ENCODE assay signal across 10 mouse cellular contexts in the genomic region with DNA sequence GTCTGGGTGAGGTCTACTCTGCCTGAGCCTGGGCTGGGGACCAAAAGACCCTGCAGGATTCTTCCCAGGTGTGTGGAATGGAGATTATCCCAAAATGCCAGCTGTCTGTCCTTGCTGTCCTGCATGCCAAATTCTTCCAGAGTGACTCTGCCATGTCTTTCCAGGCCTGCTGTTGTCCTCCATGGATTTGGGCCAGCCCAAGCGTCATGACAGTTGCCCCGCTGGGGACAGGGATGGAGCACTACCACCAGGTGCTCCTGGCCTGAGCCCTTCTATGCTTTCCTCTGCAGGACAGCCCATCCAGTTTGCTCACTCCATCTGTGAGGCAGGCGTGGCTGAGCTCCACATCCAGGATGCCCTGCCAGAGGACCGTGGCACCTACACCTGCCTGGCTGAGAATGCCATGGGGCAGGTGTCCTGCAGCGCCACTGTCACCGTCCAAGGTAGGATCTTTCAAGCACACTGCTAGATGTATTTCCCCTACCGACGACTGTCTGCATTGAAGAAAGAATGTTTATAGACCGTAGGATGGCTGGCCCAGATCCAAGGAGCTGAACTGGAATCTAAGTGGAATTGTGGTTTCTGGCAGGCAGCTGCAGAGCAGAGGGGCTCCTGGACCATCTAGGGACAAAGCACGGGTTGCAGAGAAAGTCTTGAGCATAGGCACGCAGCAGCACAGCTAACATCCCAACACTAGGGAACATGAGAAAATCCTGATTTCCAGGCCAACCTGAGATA.
A peak's percentile ranks its signal among the peaks of the same experiment; 100 is the strongest.
DNase-seq lines count a peak whose midpoint lies in the region; ATAC-seq lines count a peak whose summit lies in the region.
"Had no signal": no experiment of that assay in that cellular context is flagged by ENCODE, and none has a peak within 500 bp of the region (broad histone marks: within the 10 kb centered on the region; RNA-seq: fewer than 3 reads in every experiment).

No protein-coding gene starts in this region.

- WGBS in forebrain, embryonic 15.5 days, result 51% methylated on average over 11 of the region's 11 CpGs
- 87% methylated on average over 11 of the region's 11 CpGs for WGBS in forebrain, embryonic 11.5 days
- 75% methylated on average over 11 of the region's 11 CpGs for WGBS in limb, embryonic 11.5 days
- 86% methylated on average over 11 of the region's 11 CpGs for WGBS in limb, embryonic 10.5 days
- WGBS in intestine, embryonic 15.5 days, result 49% methylated on average over 11 of the region's 11 CpGs

- H3K4me3 ChIP-seq in forebrain, embryonic 15.5 days, result no peak overlapping the region
- H3K4me3 ChIP-seq in forebrain, embryonic 11.5 days (ENCODE audit: low read depth, low read length), result no peak overlapping the region
- no peak overlapping the region for H3K4me3 ChIP-seq in limb, embryonic 11.5 days (ENCODE audit: low read depth, low read length)
- no peak overlapping the region for H3K4me3 ChIP-seq in limb, embryonic 10.5 days
- H3K4me3 ChIP-seq in intestine, embryonic 15.5 days (replicated peaks), result no peak overlapping the region

- H3K4me1 ChIP-seq in forebrain, embryonic 15.5 days, result peaks cover 23% of the 10 kb centered on the region
- no peaks in the 10 kb centered on the region; the same call in 1 of the 2 replicates for H3K4me1 ChIP-seq in forebrain, embryonic 11.5 days (replicated peaks; ENCODE audit: control insufficient read depth, insufficient read depth, low read length)
- H3K4me1 ChIP-seq in limb, embryonic 11.5 days (ENCODE audit: control insufficient read depth, insufficient read depth, low read length), result peaks cover 19% of the 10 kb centered on the region
- peaks cover 32% of the 10 kb centered on the region for H3K4me1 ChIP-seq in limb, embryonic 10.5 days
- H3K4me1 ChIP-seq in intestine, embryonic 15.5 days (replicated peaks), result peaks cover 17% of the 10 kb centered on the region

- no peak for DNase-seq in forebrain, embryonic 11.5 days (ENCODE audit: low spot score)
- no peak for DNase-seq in limb, embryonic 11.5 days (ENCODE audit: low spot score)
- no peak for DNase-seq in limb, embryonic 10.5 days (ENCODE audit: low spot score)
- DNase-seq in Muller cell, postnatal 12 days (ENCODE audit: inconsistent ontology term), result peak; percentile 51
- DNase-seq in adrenal gland, adult 8-10 months, result no peak
- no peak for DNase-seq in ovary, postnatal 10 days (ENCODE audit: low spot score)
- DNase-seq: right cerebral cortex, postnatal 25 days; thymus, postnatal 14 days had no signal

- no peaks in the 10 kb centered on the region for H3K9me3 ChIP-seq in forebrain, embryonic 15.5 days
- no peaks in the 10 kb centered on the region for H3K9me3 ChIP-seq in forebrain, embryonic 11.5 days (ENCODE audit: control insufficient read depth, low read length)
- H3K9me3 ChIP-seq in limb, embryonic 11.5 days (ENCODE audit: control insufficient read depth, low read length), result no peaks in the 10 kb centered on the region
- H3K9me3 ChIP-seq in limb, embryonic 10.5 days (replicated peaks), result no peaks in the 10 kb centered on the region
- H3K9me3 ChIP-seq in intestine, embryonic 15.5 days, result no peaks in the 10 kb centered on the region

- H3K27ac ChIP-seq in forebrain, embryonic 15.5 days (replicated peaks), result no peak overlapping the region
- no peak overlapping the region for H3K27ac ChIP-seq in forebrain, embryonic 11.5 days (ENCODE audit: low read depth, low read length)
- H3K27ac ChIP-seq in limb, embryonic 11.5 days (replicated peaks; ENCODE audit: low read depth, low read length), result 0 out of 2 replicates have a peak overlapping the region, but pooled peaks have one; percentile 30
- H3K27ac ChIP-seq in limb, embryonic 10.5 days, result no peak overlapping the region
- peak overlapping the region; percentile 68 for H3K27ac ChIP-seq in intestine, embryonic 15.5 days

- no peaks in the 10 kb centered on the region for H3K27me3 ChIP-seq in forebrain, embryonic 15.5 days
- no peaks in the 10 kb centered on the region for H3K27me3 ChIP-seq in forebrain, embryonic 11.5 days (ENCODE audit: control insufficient read depth, insufficient read depth, low read length)
- H3K27me3 ChIP-seq in limb, embryonic 11.5 days (ENCODE audit: control insufficient read depth, insufficient read depth, low read length), result no peaks in the 10 kb centered on the region
- peaks cover 20% of the 10 kb centered on the region; the same call in 1 of the 2 replicates for H3K27me3 ChIP-seq in limb, embryonic 10.5 days (ENCODE audit: low read depth, poor library complexity, severe bottlenecking)
- no peaks in the 10 kb centered on the region; the same call in 1 of the 2 replicates for H3K27me3 ChIP-seq in intestine, embryonic 15.5 days (replicated peaks)

- H3K4me2 ChIP-seq in forebrain, embryonic 15.5 days (replicated peaks), result no peak overlapping the region
- H3K4me2 ChIP-seq in forebrain, embryonic 11.5 days (ENCODE audit: low read depth, low read length, severe bottlenecking), result no peak overlapping the region
- no peak overlapping the region for H3K4me2 ChIP-seq in limb, embryonic 11.5 days (ENCODE audit: low read depth, severe bottlenecking)
- no peak overlapping the region for H3K4me2 ChIP-seq in intestine, embryonic 15.5 days (replicated peaks)

- no peak overlapping the region for H3K9ac ChIP-seq in forebrain, embryonic 15.5 days (replicated peaks)
- H3K9ac ChIP-seq in forebrain, embryonic 11.5 days (ENCODE audit: low read length), result no peak overlapping the region
- no peak overlapping the region for H3K9ac ChIP-seq in limb, embryonic 11.5 days (ENCODE audit: low read length)
- no peak overlapping the region for H3K9ac ChIP-seq in intestine, embryonic 15.5 days

- ATAC-seq in forebrain, embryonic 15.5 days (replicated peaks), result 0 out of 2 replicates have a peak, but pooled peaks have one; percentile 29
- no peak for ATAC-seq in forebrain, embryonic 11.5 days (replicated peaks; ENCODE audit: low FRiP score)
- ATAC-seq in limb, embryonic 11.5 days (ENCODE audit: insufficient number of reproducible peaks, low FRiP score, low TSS enrichment, low read depth), result no peak
- ATAC-seq in intestine, embryonic 15.5 days, result peak; percentile 46; the same call in 1 of the 2 replicates

- no peaks in the 10 kb centered on the region for H3K36me3 ChIP-seq in forebrain, embryonic 15.5 days
- H3K36me3 ChIP-seq in forebrain, embryonic 11.5 days (ENCODE audit: control insufficient read depth, insufficient read depth, low read length), result no peaks in the 10 kb centered on the region
- no peaks in the 10 kb centered on the region for H3K36me3 ChIP-seq in limb, embryonic 11.5 days (ENCODE audit: control insufficient read depth, insufficient read depth, low read length)
- no peaks in the 10 kb centered on the region for H3K36me3 ChIP-seq in limb, embryonic 10.5 days
- no peaks in the 10 kb centered on the region for H3K36me3 ChIP-seq in intestine, embryonic 15.5 days

Comparison
In these comparisons a context has a peak if more than half of its experiments do, and no peak if none do; other contexts are left out.
1. ATAC-seq: peak in forebrain, embryonic 15.5 days (single experiment) and intestine, embryonic 15.5 days (single experiment); none in forebrain, embryonic 11.5 days (single experiment) and limb, embryonic 11.5 days (single experiment).
2. H3K27ac ChIP-seq: peak in limb, embryonic 11.5 days (single experiment) and intestine, embryonic 15.5 days (single experiment); none in forebrain, embryonic 15.5 days (single experiment), forebrain, embryonic 11.5 days (single experiment) and limb, embryonic 10.5 days (single experiment).